ENCODE assay signal across 14 mouse cellular contexts in genomic region chr2:142838775-142839174, GRCm38 (mm10).
"Had no signal": no experiment of that assay in that cellular context is flagged by ENCODE, and none has a peak within 500 bp of the region (broad histone marks: within the 10 kb centered on the region; RNA-seq: fewer than 3 reads in every experiment).

No protein-coding gene starts in this region.

- H3K9ac ChIP-seq: liver, embryonic 15.5 days; neural tube, embryonic 13.5 days had no signal

- H3K27ac ChIP-seq: left cerebral cortex, adult 2 months; liver, embryonic 15.5 days; macrophage; neural tube, embryonic 13.5 days had no signal

- H3K4me3 ChIP-seq: left cerebral cortex, adult 2 months; liver, embryonic 15.5 days; megakaryocyte, embryonic 14.5 days; neural tube, embryonic 13.5 days had no signal

- H3K4me1 ChIP-seq: liver, embryonic 15.5 days; megakaryocyte, embryonic 14.5 days; neural tube, embryonic 13.5 days had no signal

- H3K27me3 ChIP-seq: liver, embryonic 15.5 days; megakaryocyte, embryonic 14.5 days; neural tube, embryonic 13.5 days had no signal

- H3K4me2 ChIP-seq: liver, embryonic 15.5 days; midbrain, embryonic 11.5 days; neural tube, embryonic 13.5 days had no signal

- H3K9me3 ChIP-seq: liver, embryonic 15.5 days; megakaryocyte, embryonic 14.5 days; neural tube, embryonic 13.5 days had no signal

- DNase-seq: liver; lung, adult 2 months; retina, postnatal 1 day; right cerebral cortex, postnatal 4 days; spleen, adult 18-20 months; thymus, adult 2 months; thymus, postnatal 25 days had no signal

- H3K36me3 ChIP-seq: liver, embryonic 15.5 days; neural tube, embryonic 13.5 days had no signal

- ATAC-seq: midbrain, embryonic 16.5 days had no signal
